Mouse (Mus musculus) heart, postnatal 14 days (tissue): Measurements from ENCODE around the gene Ttll5. TPM values are rescaled to one million over a fixed set of nuclear protein-coding genes. Genes with fewer than 3 reads are reported as not detected.

Source experiments
- DNase-seq, 2 experiments: peaks; one replicate each; pipeline ENCODE4 v3.0.0; 2021 to 2022
- intact Hi-C: fragments of 180-260 bp; cut with DNase I; formaldehyde crosslinking; loops from one replicate; pipeline ENCODE4 v1.15.1; 2025
- total RNA-seq, 2 experiments: library from RNA; stranded (reverse); gene quantifications; 2 replicates each; pipeline ENCODE4 v1.2.3; 2021

Gene Ttll5
- total RNA-seq, 2 experiments from 2014 or later, result 15.4 to 17.2 TPM

- DNase-seq, result peak; percentile 52 to 61
- intact Hi-C loops, result loop anchor here (1.0 to 5.0 kb wide), 5 partner anchors 54 to 332 kb away; partner anchors contain the start of gene Flvcr2
These were observed 254.2 kb downstream of the Ttll5 start, which contains the start of gene Tgfb3 for GRCm38 (mm10) chr12:86078553-86079201. Tgfb3 (minus strand) TSS chr12:86079041.

DNA sequence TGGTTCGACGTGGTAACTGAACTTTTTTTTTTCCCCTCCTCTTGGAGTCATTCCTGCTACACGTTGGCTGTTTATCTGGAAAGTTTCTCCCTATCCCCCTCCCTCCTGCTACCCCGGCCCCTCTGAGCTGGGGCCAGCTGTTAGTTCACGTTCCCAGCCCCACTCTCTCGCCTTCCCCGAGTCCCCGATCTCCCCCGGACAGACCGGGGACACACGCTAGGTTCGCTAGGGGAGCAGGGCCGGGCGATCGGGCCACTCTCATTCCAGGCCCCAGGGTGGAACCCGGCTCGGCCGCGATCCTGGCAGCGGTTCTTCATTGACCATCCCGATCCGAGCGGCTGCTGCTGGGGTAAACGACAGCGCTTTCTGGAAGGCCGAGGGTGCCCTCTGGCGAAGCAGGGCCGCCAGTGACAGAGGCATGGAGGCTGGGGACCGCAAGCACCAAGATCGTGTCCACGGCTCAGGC, 254.8 kb downstream of the Ttll5 start:
- DNase-seq, result peak; percentile 94 to 96
- intact Hi-C loops, result loop anchor here (1.0 to 5.0 kb wide), 5 partner anchors 55 to 332 kb away; partner anchors contain the start of gene Flvcr2

DNA sequence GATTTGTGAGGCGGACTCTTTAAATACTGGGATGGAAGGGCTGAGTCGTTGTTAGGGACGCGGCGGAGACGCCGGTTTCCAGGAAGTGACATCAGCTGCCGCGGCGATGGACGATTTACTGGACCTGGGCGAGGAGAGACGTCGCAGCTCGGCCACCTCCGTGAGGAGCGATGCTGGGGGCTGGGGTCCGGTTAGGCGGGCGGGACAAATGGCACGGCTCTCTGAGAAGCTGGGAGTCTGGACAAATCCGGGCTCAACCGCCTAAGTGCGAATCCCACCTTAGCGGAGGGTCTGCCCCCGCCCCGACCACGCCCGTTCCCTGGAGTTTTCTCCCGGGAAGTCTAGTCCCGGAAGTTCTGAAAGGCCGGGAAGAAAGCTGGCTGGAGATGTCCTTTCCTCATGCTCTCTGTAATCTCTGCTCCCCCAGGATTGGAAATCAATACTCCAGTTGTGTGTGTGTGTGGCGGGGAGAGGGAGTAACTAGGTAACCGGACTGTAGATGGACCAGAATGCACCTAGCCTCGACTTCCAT, 258.1 kb downstream of the Ttll5 start, which contains the start of gene Ift43:
Gene Ift43, plus strand, starts transcription at position 61 of the 532 bp plus-strand sequence.
- peak; percentile 83 to 89 for DNase-seq
- intact Hi-C loops, result no loop called here

DNA sequence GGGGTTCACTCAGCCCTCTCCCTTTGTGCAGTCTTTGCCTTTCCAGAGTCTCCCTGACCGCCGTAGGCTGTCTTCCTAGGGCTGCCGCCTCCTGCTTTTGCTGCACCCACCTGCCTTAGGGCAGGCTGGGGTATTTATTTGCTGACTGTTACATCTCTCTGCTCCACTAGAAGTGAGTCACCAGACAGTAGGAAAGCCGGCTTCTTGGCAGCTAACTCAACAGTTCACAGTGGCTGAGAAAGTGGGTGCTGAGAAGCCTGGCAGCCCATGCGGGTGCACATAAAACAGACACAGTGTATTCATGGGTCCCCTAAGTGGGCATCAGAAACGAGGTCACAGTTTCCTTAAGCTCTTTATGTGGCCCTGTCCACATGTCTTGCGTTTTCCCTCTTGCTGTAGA, 261.4 kb downstream of the Ttll5 start:
- intact Hi-C loops, result no loop called here

GRCm38 (mm10) chr12:86086550-86086949, 262.1 kb downstream of the Ttll5 start:
- peak in 1 of 2 experiments; percentile 21 for DNase-seq
- intact Hi-C loops, result no loop called here

More for the DNA sequence above, 261.4 kb downstream of the Ttll5 start:
- no peak for DNase-seq

DNA sequence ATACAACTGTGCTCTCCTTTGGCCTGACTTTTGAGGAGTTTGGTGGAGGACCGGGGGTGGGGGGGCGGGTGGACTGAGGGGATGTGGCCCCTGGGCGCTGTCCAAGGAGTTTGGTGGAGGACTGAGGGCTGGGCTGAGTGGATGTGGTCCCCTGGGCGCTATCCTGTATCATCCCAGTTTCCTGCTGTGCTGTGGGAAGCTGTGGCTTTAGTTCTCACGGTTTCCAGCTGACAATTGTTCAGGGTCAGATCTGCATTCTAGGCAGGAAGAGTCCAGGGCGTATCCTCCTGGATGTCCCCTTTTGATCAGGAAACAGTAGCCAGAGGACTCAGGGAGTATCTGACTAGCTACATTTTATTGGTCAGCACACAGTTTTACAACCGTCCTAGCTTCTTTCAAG, 263.6 kb downstream of the Ttll5 start:
- intact Hi-C loops, result no loop called here

GRCm38 (mm10) chr12:86090764-86091163, 266.3 kb downstream of the Ttll5 start:
- intact Hi-C loops, result no loop called here
- no peak for DNase-seq

More for the DNA sequence above, 263.6 kb downstream of the Ttll5 start:
- peak; percentile 55 to 60 for DNase-seq

GRCm38 (mm10) chr12:86091601-86092132, 267.2 kb downstream of the Ttll5 start:
- intact Hi-C loops, result no loop called here
- peak; percentile 30 to 62 for DNase-seq

DNA sequence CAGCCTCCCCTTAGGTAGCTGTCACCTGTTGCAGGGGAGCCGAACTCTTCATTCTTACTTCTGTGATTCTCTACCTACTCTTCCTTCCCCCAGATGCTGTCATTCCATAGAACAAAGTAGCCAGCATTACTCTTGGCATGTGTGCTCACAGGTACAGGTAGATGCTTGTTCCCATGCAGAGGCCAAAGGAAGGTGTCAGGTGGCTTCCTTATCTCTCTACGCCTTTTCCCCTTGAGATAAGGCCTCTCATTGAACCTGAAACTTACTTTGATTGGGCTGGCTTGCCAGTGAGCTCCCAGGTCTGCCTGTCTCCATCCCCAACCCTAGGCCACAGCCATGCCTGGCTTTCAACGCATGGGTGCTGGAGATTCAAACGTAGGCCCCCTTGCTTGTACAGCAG, 269.6 kb downstream of the Ttll5 start:
- intact Hi-C loops, result no loop called here
- DNase-seq, result no peak

DNA sequence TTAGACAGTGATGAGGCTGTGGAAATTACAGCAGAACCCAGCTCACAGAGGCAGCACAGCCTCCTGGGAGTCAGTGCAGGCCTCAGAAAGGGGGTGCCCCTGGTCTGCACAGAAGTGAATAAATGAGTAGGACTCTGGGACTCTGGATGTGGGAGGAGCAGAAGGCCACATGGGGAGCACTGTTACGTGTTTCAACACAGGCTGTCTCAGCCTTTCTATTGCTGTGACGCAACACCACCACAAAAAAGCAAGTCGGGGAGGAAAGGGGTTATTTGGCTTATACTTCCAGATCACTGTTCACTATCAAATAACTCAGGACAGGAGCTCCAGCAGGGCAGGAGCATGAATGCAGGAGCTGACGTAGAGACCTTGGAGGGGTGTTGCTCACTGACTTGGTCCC, 271.3 kb downstream of the Ttll5 start:
- intact Hi-C loops, result no loop called here
- no peak for DNase-seq

DNA sequence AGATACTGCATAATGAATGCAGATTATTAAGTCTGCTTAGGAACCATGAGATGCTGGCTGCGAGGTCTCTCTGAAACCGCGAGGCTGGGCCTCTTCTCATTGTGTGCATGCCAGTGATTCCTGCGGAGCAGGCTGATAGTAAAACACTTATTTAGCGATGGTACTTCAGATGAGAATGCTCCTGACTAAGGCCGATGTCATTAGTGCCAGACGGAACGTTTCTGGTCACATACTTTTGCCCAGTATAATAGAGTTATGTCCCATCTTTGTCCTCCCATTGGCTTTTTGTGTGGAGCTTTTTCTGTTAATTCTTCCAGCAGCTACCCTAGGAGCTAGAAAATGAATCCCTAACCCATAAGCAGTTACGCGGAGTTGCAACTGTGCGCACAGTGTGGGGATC, 273.3 kb downstream of the Ttll5 start:
- intact Hi-C loops, result no loop called here
- no peak for DNase-seq

DNA sequence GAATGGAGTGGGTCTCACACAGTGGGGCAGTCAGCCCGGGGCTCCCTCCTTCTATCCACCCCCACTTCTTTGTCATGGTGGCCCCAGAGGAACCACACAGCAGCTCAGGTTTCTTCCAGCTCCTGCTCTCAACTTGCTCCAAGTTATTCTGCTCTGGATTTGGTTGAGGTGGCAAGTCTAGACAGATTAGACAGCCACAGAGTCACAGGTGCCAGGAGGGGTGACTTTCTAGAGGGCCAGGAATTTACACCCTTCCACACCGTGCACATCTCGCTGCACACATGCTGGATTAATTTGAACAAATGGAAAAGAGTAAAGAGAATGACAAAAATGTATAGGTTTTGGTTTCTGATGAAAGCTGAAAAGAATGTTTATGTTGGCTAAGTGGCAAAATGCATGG, 276.3 kb downstream of the Ttll5 start:
- intact Hi-C loops, result no loop called here

GRCm38 (mm10) chr12:86102686-86103085, 278.2 kb downstream of the Ttll5 start:
- intact Hi-C loops, result no loop called here
- no peak for DNase-seq

More for the DNA sequence above, 276.3 kb downstream of the Ttll5 start:
- DNase-seq, result no peak

DNA sequence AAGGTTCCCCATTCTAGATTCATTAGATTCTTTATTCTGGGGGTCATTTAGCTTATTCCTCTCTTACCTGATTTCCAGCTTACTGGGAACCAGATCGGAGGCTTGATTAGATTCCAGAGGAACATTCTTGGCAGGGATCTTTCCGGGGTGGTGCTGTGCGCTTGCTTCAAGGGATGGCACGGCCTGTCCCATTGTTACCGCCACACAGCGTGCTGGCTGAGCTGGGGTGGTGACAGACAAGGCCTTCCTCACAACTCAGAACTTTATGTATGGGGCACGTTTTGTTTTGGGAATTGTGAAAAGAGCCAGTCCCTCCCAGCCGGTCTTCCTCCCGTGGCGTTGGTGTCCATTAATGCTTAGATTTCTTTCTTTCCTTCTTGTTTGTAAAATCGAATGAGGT, 278.9 kb downstream of the Ttll5 start:
- intact Hi-C loops, result no loop called here
- DNase-seq, result no peak

DNA sequence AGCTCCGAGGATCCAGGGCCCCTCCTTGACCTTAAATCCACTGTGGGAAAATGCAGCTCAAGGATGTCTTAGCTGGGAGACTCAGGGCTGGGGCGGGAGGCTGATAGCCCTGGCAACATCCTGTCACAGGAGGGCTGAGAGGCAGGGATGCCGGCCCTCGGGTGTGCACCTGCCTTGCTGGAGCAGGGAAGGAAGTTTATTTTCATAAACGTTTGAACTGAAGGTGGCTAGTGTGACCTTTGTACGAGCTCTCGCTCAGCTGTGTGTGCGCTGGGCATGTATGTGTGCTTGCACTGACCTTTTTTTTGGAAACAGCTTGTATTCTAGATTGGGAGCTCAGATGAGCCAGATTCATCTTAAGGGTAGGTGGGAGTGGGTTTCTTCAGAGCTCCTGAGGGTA, 279.4 kb downstream of the Ttll5 start:
- no peak for DNase-seq
- intact Hi-C loops, result no loop called here

GRCm38 (mm10) chr12:86104297-86104696, 279.8 kb downstream of the Ttll5 start:
- intact Hi-C loops, result no loop called here
- DNase-seq, result peak; percentile 35 to 53

DNA sequence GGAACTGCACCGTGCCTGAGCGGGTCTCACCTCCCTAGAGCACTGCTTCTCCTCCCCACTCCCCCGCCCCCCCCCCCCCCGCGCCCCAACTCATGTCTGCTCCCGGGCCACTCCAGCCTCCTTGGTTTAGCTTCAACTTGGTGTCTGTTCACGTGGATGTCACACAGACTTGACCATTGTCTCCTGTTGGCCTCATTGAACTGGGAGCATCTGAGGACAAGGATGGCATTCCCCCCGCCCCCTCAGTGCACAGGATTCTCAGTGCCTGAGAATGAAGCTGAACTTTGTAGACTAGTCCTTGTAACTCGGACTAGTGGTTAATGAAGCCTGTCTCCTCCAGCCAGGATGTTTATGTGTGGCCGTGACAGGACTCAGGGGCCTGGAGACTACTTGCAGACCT, 281.1 kb downstream of the Ttll5 start:
- no peak for DNase-seq
- intact Hi-C loops, result no loop called here

GRCm38 (mm10) chr12:86106086-86106485, 281.6 kb downstream of the Ttll5 start:
- intact Hi-C loops, result no loop called here
- no peak for DNase-seq

DNA sequence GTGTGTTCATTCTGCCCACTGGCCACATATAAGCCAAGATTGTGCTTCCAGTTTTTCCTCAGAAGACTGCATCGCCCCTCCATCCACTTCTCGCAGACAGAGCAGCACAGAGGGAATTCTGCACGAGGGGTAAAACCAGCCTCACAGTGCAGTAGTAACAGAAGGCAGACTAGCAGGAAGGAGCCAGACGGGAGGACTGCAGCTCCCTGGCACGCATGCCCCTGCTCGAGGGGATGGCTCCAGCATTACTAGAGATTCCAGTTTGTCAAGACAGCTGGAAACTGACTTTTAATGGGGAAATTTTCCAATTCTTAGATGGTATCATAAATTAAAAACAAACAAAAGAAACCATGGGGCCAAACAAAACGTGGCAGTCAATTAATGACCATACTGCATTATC, 283.2 kb downstream of the Ttll5 start:
- intact Hi-C loops, result no loop called here
- no peak for DNase-seq

GRCm38 (mm10) chr12:86109531-86109930, 285.1 kb downstream of the Ttll5 start:
- no peak for DNase-seq
- intact Hi-C loops, result no loop called here

- peak; percentile 36 to 53 for DNase-seq
- intact Hi-C loops, result no loop called here
These were observed 286.2 kb downstream of the Ttll5 start for GRCm38 (mm10) chr12:86110637-86111036.
